Mouse (Mus musculus): ENCODE results near the gene Osbpl8. TPM values are rescaled to one million over a fixed set of nuclear protein-coding genes. Genes with fewer than 3 reads are reported as not detected.
A peak's percentile ranks its signal among the peaks of the same experiment; 100 is the strongest.

Gene Osbpl8
- total RNA-seq, 2 experiments from 2014 or later, result 72.4 to 74.7 TPM

GRCm38 (mm10) chr10:111299591-111299990 lies 135.0 kb downstream of the Osbpl8 start:
- peak; percentile 5 for DNase-seq
- intact Hi-C loops (cut with DNase I), result loop anchor here (5.0 kb wide), 2 partner anchors 173 to 188 kb away; partner anchors contain the start of gene Nap1l1

- DNase-seq, result no peak
- intact Hi-C loops (cut with DNase I), result loop anchor here (10.0 kb wide), 1 partner anchor 644 kb away; no protein-coding TSS in a partner anchor
Observed at GRCm38 (mm10) chr10:111301041-111301440, 136.5 kb downstream of the Osbpl8 start.

- DNase-seq, result no peak
- intact Hi-C loops (cut with DNase I), result loop anchor here (10.0 kb wide), 1 partner anchor 642 kb away; no protein-coding TSS in a partner anchor
Observed at GRCm38 (mm10) chr10:111302486-111302885, 137.9 kb downstream of the Osbpl8 start.

- intact Hi-C loops (cut with DNase I), result loop anchor here (10.0 kb wide), 1 partner anchor 636 kb away; no protein-coding TSS in a partner anchor
- no peak for DNase-seq
Observed at GRCm38 (mm10) chr10:111308850-111309501, 144.4 kb downstream of the Osbpl8 start.

- DNase-seq, result no peak
- intact Hi-C loops (cut with DNase I), result no loop called here
Observed at GRCm38 (mm10) chr10:111313282-111313681, 148.7 kb downstream of the Osbpl8 start.

- DNase-seq, result no peak
- intact Hi-C loops (cut with DNase I), result no loop called here
Observed at GRCm38 (mm10) chr10:111314636-111315395, 150.3 kb downstream of the Osbpl8 start.

GRCm38 (mm10) chr10:111315940-111316339 lies 151.4 kb downstream of the Osbpl8 start:
- no peak for DNase-seq
- intact Hi-C loops (cut with DNase I), result no loop called here

GRCm38 (mm10) chr10:111318021-111318420 lies 153.5 kb downstream of the Osbpl8 start:
- no peak for DNase-seq
- intact Hi-C loops (cut with DNase I), result no loop called here

- DNase-seq, result no peak
Observed at GRCm38 (mm10) chr10:111318805-111319500, 154.4 kb downstream of the Osbpl8 start.

GRCm38 (mm10) chr10:111320579-111320978 lies 156.0 kb downstream of the Osbpl8 start:
- intact Hi-C loops (cut with DNase I), result no loop called here

More at GRCm38 (mm10) chr10:111318805-111319500, 154.4 kb downstream of the Osbpl8 start:
- intact Hi-C loops (cut with DNase I), result no loop called here

GRCm38 (mm10) chr10:111327957-111328356 lies 163.4 kb downstream of the Osbpl8 start:
- DNase-seq, result no peak
- intact Hi-C loops (cut with DNase I), result no loop called here

More at GRCm38 (mm10) chr10:111320579-111320978, 156.0 kb downstream of the Osbpl8 start:
- no peak for DNase-seq

GRCm38 (mm10) chr10:111329326-111329725 lies 164.8 kb downstream of the Osbpl8 start:
- peak; percentile 46 for DNase-seq
- intact Hi-C loops (cut with DNase I), result no loop called here

GRCm38 (mm10) chr10:111334902-111335301 lies 170.3 kb downstream of the Osbpl8 start:
- no peak for DNase-seq
- intact Hi-C loops (cut with DNase I), result no loop called here

GRCm38 (mm10) chr10:111335517-111336352 lies 171.2 kb downstream of the Osbpl8 start:
- DNase-seq, result peak; percentile 22
- intact Hi-C loops (cut with DNase I), result no loop called here

- no peak for DNase-seq
- intact Hi-C loops (cut with DNase I), result no loop called here
Observed at GRCm38 (mm10) chr10:111336353-111336713, 171.8 kb downstream of the Osbpl8 start.

GRCm38 (mm10) chr10:111339296-111339695 lies 174.7 kb downstream of the Osbpl8 start:
- intact Hi-C loops (cut with DNase I), result no loop called here
- no peak for DNase-seq

GRCm38 (mm10) chr10:111341761-111342160 lies 177.2 kb downstream of the Osbpl8 start:
- intact Hi-C loops (cut with DNase I), result no loop called here

GRCm38 (mm10) chr10:111343555-111343954 lies 179.0 kb downstream of the Osbpl8 start:
- DNase-seq, result no peak
- intact Hi-C loops (cut with DNase I), result no loop called here

More at GRCm38 (mm10) chr10:111341761-111342160, 177.2 kb downstream of the Osbpl8 start:
- DNase-seq, result no peak

All from left cerebral cortex, postnatal 4 days (tissue).